ENCODE assay signal across 10 mouse cellular contexts in genomic region chr11:32227555-32227954, GRCm38 (mm10). TPM values are rescaled to one million over a fixed set of nuclear protein-coding genes. Genes with fewer than 3 reads are reported as not detected.
DNase-seq lines count a peak whose midpoint lies in the region; ATAC-seq lines count a peak whose summit lies in the region.
"Had no signal": no experiment of that assay in that cellular context is flagged by ENCODE, and none has a peak within 500 bp of the region (broad histone marks: within the 10 kb centered on the region; RNA-seq: fewer than 3 reads in every experiment).

No protein-coding gene starts in this region.

- no peak for DNase-seq in cerebellum, postnatal 25 days
- DNase-seq: adrenal gland, postnatal 25 days; kidney, postnatal 36 days; lung, postnatal 14 days had no signal

- H3K27ac ChIP-seq in intestine, embryonic 15.5 days: no peak overlapping the region
- H3K27ac ChIP-seq in intestine, embryonic 16.5 days (ENCODE audit: low read length): no peak overlapping the region
- no peak overlapping the region for H3K27ac ChIP-seq in embryonic facial prominence, embryonic 12.5 days
- H3K27ac ChIP-seq in hindbrain, embryonic 12.5 days: no peak overlapping the region
- H3K27ac ChIP-seq in midbrain, embryonic 12.5 days (replicated peaks): no peak overlapping the region

- no peak for ATAC-seq in intestine, embryonic 15.5 days
- ATAC-seq in intestine, embryonic 16.5 days: no peak
- ATAC-seq in embryonic facial prominence, embryonic 12.5 days (ENCODE audit: insufficient number of reproducible peaks, insufficient read depth, low FRiP score, low TSS enrichment): no peak
- no peak for ATAC-seq in hindbrain, embryonic 12.5 days (ENCODE audit: low FRiP score)
- no peak for ATAC-seq in midbrain, embryonic 12.5 days (ENCODE audit: low FRiP score, low read depth)
- ATAC-seq in megakaryocyte progenitor cell, adult 5-6 weeks (replicated peaks; ENCODE audit: poor library complexity): no peak

- no peak overlapping the region for H3K9ac ChIP-seq in intestine, embryonic 15.5 days
- H3K9ac ChIP-seq in intestine, embryonic 16.5 days (ENCODE audit: low read depth, low read length): no peak overlapping the region
- peak overlapping the region; percentile 77; the same call in 1 of the 2 replicates for H3K9ac ChIP-seq in embryonic facial prominence, embryonic 12.5 days
- 0 out of 2 replicates have a peak overlapping the region, but pooled peaks have one; percentile 9 for H3K9ac ChIP-seq in hindbrain, embryonic 12.5 days
- no peak overlapping the region for H3K9ac ChIP-seq in midbrain, embryonic 12.5 days (replicated peaks)

- H3K9me3 ChIP-seq in intestine, embryonic 15.5 days: no peaks in the 10 kb centered on the region
- no peaks in the 10 kb centered on the region for H3K9me3 ChIP-seq in intestine, embryonic 16.5 days (ENCODE audit: control insufficient read depth, low read length)
- H3K9me3 ChIP-seq in embryonic facial prominence, embryonic 12.5 days: no peaks in the 10 kb centered on the region
- no peaks in the 10 kb centered on the region for H3K9me3 ChIP-seq in hindbrain, embryonic 12.5 days (replicated peaks)
- no peaks in the 10 kb centered on the region for H3K9me3 ChIP-seq in midbrain, embryonic 12.5 days

- 88% methylated on average over 9 of the region's 9 CpGs for WGBS in intestine, embryonic 15.5 days
- 88% methylated on average over 9 of the region's 9 CpGs for WGBS in intestine, embryonic 16.5 days
- 85% methylated on average over 9 of the region's 9 CpGs for WGBS in embryonic facial prominence, embryonic 12.5 days
- WGBS in hindbrain, embryonic 12.5 days: 88% methylated on average over 9 of the region's 9 CpGs
- 90% methylated on average over 9 of the region's 9 CpGs for WGBS in midbrain, embryonic 12.5 days

- peaks cover 15% of the 10 kb centered on the region for H3K36me3 ChIP-seq in intestine, embryonic 15.5 days
- H3K36me3 ChIP-seq in intestine, embryonic 16.5 days (ENCODE audit: control insufficient read depth, insufficient read depth, low read length): peaks cover 11% of the 10 kb centered on the region; the same call in 1 of the 2 replicates
- peaks cover 38% of the 10 kb centered on the region for H3K36me3 ChIP-seq in embryonic facial prominence, embryonic 12.5 days
- peaks cover 39% of the 10 kb centered on the region for H3K36me3 ChIP-seq in hindbrain, embryonic 12.5 days
- H3K36me3 ChIP-seq in midbrain, embryonic 12.5 days: peaks cover 35% of the 10 kb centered on the region

- H3K4me1 ChIP-seq in intestine, embryonic 15.5 days (replicated peaks): peaks cover 36% of the 10 kb centered on the region
- H3K4me1 ChIP-seq in intestine, embryonic 16.5 days (ENCODE audit: control insufficient read depth, insufficient read depth, low read length): peaks cover 38% of the 10 kb centered on the region
- H3K4me1 ChIP-seq in embryonic facial prominence, embryonic 12.5 days: peaks cover 33% of the 10 kb centered on the region
- peaks cover 29% of the 10 kb centered on the region for H3K4me1 ChIP-seq in hindbrain, embryonic 12.5 days
- H3K4me1 ChIP-seq in midbrain, embryonic 12.5 days: peaks cover 19% of the 10 kb centered on the region

- H3K4me3 ChIP-seq in intestine, embryonic 15.5 days (replicated peaks): no peak overlapping the region
- H3K4me3 ChIP-seq in intestine, embryonic 16.5 days (ENCODE audit: low read length): no peak overlapping the region
- H3K4me3 ChIP-seq in embryonic facial prominence, embryonic 12.5 days: no peak overlapping the region
- no peak overlapping the region for H3K4me3 ChIP-seq in hindbrain, embryonic 12.5 days
- H3K4me3 ChIP-seq in midbrain, embryonic 12.5 days: no peak overlapping the region

- H3K4me2 ChIP-seq in intestine, embryonic 15.5 days (replicated peaks): peak overlapping the region; percentile 74; the same call in 1 of the 2 replicates
- no peak overlapping the region for H3K4me2 ChIP-seq in intestine, embryonic 16.5 days (ENCODE audit: low read depth, low read length)
- peak overlapping the region; percentile 71; the same call in 1 of the 2 replicates for H3K4me2 ChIP-seq in embryonic facial prominence, embryonic 12.5 days (replicated peaks)
- peak overlapping the region; percentile 72 for H3K4me2 ChIP-seq in hindbrain, embryonic 12.5 days (replicated peaks)
- H3K4me2 ChIP-seq in midbrain, embryonic 12.5 days (replicated peaks): peak overlapping the region; percentile 69; the same call in 1 of the 2 replicates

- H3K27me3 ChIP-seq in intestine, embryonic 15.5 days (replicated peaks): no peaks in the 10 kb centered on the region
- no peaks in the 10 kb centered on the region for H3K27me3 ChIP-seq in intestine, embryonic 16.5 days (replicated peaks; ENCODE audit: control insufficient read depth, insufficient read depth, low read length)
- peaks cover 4% of the 10 kb centered on the region; the same call in 1 of the 2 replicates for H3K27me3 ChIP-seq in embryonic facial prominence, embryonic 12.5 days
- peaks cover 21% of the 10 kb centered on the region for H3K27me3 ChIP-seq in hindbrain, embryonic 12.5 days
- peaks cover 27% of the 10 kb centered on the region for H3K27me3 ChIP-seq in midbrain, embryonic 12.5 days

RNA-seq across cellular contexts. Expression of gene Mpg, which starts 1.2 kb away (rescaled TPM):
- polyA plus RNA-seq in intestine, embryonic 15.5 days (2015; fragmentation: Nextera tagmentation; extraction: Ambion mirVana): 30.8 and 36.6 TPM in 2 replicates
- polyA plus RNA-seq in intestine, embryonic 16.5 days (2015; fragmentation: Nextera tagmentation; extraction: Ambion mirVana): 32.6 and 33.8 TPM in 2 replicates
- polyA plus RNA-seq in embryonic facial prominence, embryonic 12.5 days (2016; fragmentation: Nextera tagmentation; extraction: Ambion mirVana): 36.0 and 36.5 TPM in 2 replicates
- 30.4 and 32.3 TPM in 2 replicates for polyA plus RNA-seq in hindbrain, embryonic 12.5 days (2016; fragmentation: Nextera tagmentation; extraction: Ambion mirVana)
- 26.6 and 30.6 TPM in 2 replicates for polyA plus RNA-seq in midbrain, embryonic 12.5 days (2016; fragmentation: Nextera tagmentation; extraction: Ambion mirVana)
- total RNA-seq in megakaryocyte progenitor cell, adult 5-6 weeks (2015): 5.4 and 7.1 TPM in 2 replicates
- 5.3 and 7.8 TPM in 2 replicates for total RNA-seq in megakaryocyte progenitor cell, adult 5-6 weeks (2017)

RNA-seq across cellular contexts. Expression of gene Rhbdf1, which starts 5.5 kb away (rescaled TPM):
- 52.8 and 53.5 TPM in 2 replicates for polyA plus RNA-seq in intestine, embryonic 15.5 days (2015; fragmentation: Nextera tagmentation; extraction: Ambion mirVana)
- polyA plus RNA-seq in intestine, embryonic 16.5 days (2015; fragmentation: Nextera tagmentation; extraction: Ambion mirVana): 50.3 and 51.5 TPM in 2 replicates
- polyA plus RNA-seq in embryonic facial prominence, embryonic 12.5 days (2016; fragmentation: Nextera tagmentation; extraction: Ambion mirVana): 46.5 and 49.8 TPM in 2 replicates
- 32.8 and 33.1 TPM in 2 replicates for polyA plus RNA-seq in hindbrain, embryonic 12.5 days (2016; fragmentation: Nextera tagmentation; extraction: Ambion mirVana)
- polyA plus RNA-seq in midbrain, embryonic 12.5 days (2016; fragmentation: Nextera tagmentation; extraction: Ambion mirVana): 19.1 and 23.5 TPM in 2 replicates
- 0.22 TPM in 1 of 2 replicates, not detected in the other for total RNA-seq in megakaryocyte progenitor cell, adult 5-6 weeks (2015)
- total RNA-seq in megakaryocyte progenitor cell, adult 5-6 weeks (2017): 0.25 and 2.9 TPM in 2 replicates

RNA-seq across cellular contexts. Expression of gene Snrnp25, which starts 22.3 kb away (rescaled TPM):
- polyA plus RNA-seq in intestine, embryonic 15.5 days (2015; fragmentation: Nextera tagmentation; extraction: Ambion mirVana): 45.1 and 49.1 TPM in 2 replicates
- 40.7 and 45.6 TPM in 2 replicates for polyA plus RNA-seq in intestine, embryonic 16.5 days (2015; fragmentation: Nextera tagmentation; extraction: Ambion mirVana)
- polyA plus RNA-seq in embryonic facial prominence, embryonic 12.5 days (2016; fragmentation: Nextera tagmentation; extraction: Ambion mirVana): 69.3 and 71.1 TPM in 2 replicates
- polyA plus RNA-seq in hindbrain, embryonic 12.5 days (2016; fragmentation: Nextera tagmentation; extraction: Ambion mirVana): 52.8 and 55.1 TPM in 2 replicates
- 53.3 and 66.7 TPM in 2 replicates for polyA plus RNA-seq in midbrain, embryonic 12.5 days (2016; fragmentation: Nextera tagmentation; extraction: Ambion mirVana)
- 56.5 and 60.4 TPM in 2 replicates for total RNA-seq in megakaryocyte progenitor cell, adult 5-6 weeks (2015)
- total RNA-seq in megakaryocyte progenitor cell, adult 5-6 weeks (2017): 70.3 and 82.6 TPM in 2 replicates

RNA-seq across cellular contexts. Expression of gene Il9r, which starts 27.5 kb away (rescaled TPM):
- 0.09 and 0.11 TPM in 2 replicates for polyA plus RNA-seq in intestine, embryonic 15.5 days (2015; fragmentation: Nextera tagmentation; extraction: Ambion mirVana)
- polyA plus RNA-seq in intestine, embryonic 16.5 days (2015; fragmentation: Nextera tagmentation; extraction: Ambion mirVana): 0.02 and 0.11 TPM in 2 replicates
- not detected in 2 replicates for polyA plus RNA-seq in embryonic facial prominence, embryonic 12.5 days (2016; fragmentation: Nextera tagmentation; extraction: Ambion mirVana)
- polyA plus RNA-seq in hindbrain, embryonic 12.5 days (2016; fragmentation: Nextera tagmentation; extraction: Ambion mirVana): not detected in 2 replicates
- not detected in 2 replicates for polyA plus RNA-seq in midbrain, embryonic 12.5 days (2016; fragmentation: Nextera tagmentation; extraction: Ambion mirVana)
- 0.07 TPM in 1 of 2 replicates, not detected in the other for total RNA-seq in megakaryocyte progenitor cell, adult 5-6 weeks (2015)
- 0.30 TPM in 1 of 2 replicates, not detected in the other for total RNA-seq in megakaryocyte progenitor cell, adult 5-6 weeks (2017)
- total RNA-seq: adrenal gland, postnatal 25 days had no signal

RNA-seq across cellular contexts. Expression of gene Nprl3, which starts 40.0 kb away (rescaled TPM):
- polyA plus RNA-seq in intestine, embryonic 15.5 days (2015; fragmentation: Nextera tagmentation; extraction: Ambion mirVana): 29.4 and 33.6 TPM in 2 replicates
- 28.3 and 34.6 TPM in 2 replicates for polyA plus RNA-seq in intestine, embryonic 16.5 days (2015; fragmentation: Nextera tagmentation; extraction: Ambion mirVana)
- 47.9 and 48.2 TPM in 2 replicates for polyA plus RNA-seq in embryonic facial prominence, embryonic 12.5 days (2016; fragmentation: Nextera tagmentation; extraction: Ambion mirVana)
- 51.3 and 51.7 TPM in 2 replicates for polyA plus RNA-seq in hindbrain, embryonic 12.5 days (2016; fragmentation: Nextera tagmentation; extraction: Ambion mirVana)
- polyA plus RNA-seq in midbrain, embryonic 12.5 days (2016; fragmentation: Nextera tagmentation; extraction: Ambion mirVana): 44.7 and 47.0 TPM in 2 replicates
- 15.1 and 16.2 TPM in 2 replicates for total RNA-seq in megakaryocyte progenitor cell, adult 5-6 weeks (2015)
- total RNA-seq in megakaryocyte progenitor cell, adult 5-6 weeks (2017): 14.4 and 17.2 TPM in 2 replicates

Comparison
In these comparisons a context has a peak if more than half of its experiments do, and no peak if none do; other contexts are left out.
1. H3K9ac ChIP-seq: peak in embryonic facial prominence, embryonic 12.5 days (single experiment) and hindbrain, embryonic 12.5 days (single experiment); none in intestine, embryonic 15.5 days (single experiment), intestine, embryonic 16.5 days (single experiment) and midbrain, embryonic 12.5 days (single experiment).